Mouse (Mus musculus) lung, postnatal 0 days (tissue): ENCODE results near the gene Shc1.
A peak's percentile ranks its signal among the peaks of the same experiment; 100 is the strongest.

Experiments used
- CTCF ChIP-seq: IDR thresholded peaks from 2 replicates; pipeline ENCODE4 v1.5.1; 2016; ENCODE audit warnings: antibody characterized with exemption, mild to moderate bottlenecking
- EP300 ChIP-seq: IDR thresholded peaks from 2 replicates; pipeline ENCODE4 v1.6.1; 2016; ENCODE audit warnings: antibody characterized with exemption, mild to moderate bottlenecking, control low read depth

DNA sequence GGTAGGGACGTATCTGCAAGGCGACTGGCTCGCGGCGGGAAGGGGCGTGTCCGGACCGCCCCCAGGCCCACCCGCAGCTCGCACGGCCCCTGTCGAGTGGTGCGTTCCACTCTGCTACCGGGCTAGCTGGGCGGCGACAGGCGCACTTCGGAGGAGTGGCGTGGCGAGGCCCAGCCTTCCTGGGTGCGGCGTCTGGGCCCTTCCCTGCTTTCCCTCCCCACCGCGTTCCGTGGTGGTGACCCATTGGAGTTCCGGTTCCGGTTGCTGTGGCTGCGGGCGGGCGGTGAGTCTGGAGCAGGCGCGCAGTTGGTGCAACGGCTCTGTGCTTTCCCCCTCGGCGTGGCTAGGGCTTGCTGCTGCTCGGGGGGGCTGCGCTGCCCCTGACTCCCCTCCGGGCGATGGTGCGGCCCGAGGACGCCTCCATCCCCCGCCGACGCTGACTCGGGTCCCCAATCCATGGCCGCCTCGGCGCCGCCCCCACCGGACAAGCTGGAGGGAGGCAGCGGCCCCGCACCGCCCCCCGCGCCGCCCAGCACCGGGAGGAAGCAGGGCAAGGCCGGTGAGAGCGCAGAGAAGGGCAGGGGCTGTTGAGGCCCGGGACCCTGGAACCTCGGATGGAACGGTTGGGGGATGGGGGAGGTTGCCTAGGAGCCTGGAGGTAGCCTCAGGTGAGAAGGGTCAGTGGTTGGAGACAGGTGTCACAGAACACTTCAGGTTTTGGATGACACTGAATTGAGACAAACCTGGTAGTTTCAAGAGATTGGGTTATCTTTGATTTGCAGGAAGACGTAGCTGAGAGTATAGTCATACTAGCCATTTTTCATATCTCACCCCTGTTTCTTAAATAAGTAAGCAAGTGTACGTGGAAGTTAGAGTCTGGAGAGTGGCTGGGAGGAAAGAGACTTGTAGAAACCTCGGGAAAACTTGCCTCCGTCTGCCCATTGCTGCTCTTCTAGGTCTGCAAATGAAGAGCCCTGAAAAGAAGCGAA, 12.2 kb downstream of the Shc1 start, which contains the start of gene Pygo2:
- TF ChIP-seq EP300 (no peak), CTCF (0 out of 2 replicates have a peak, but pooled peaks have one; percentile 24)
